Mouse (Mus musculus): ENCODE data around the gene AY074887.
A peak's percentile ranks its signal among the peaks of the same experiment; 100 is the strongest.
"Not testable (repeated sequence)": the region's sequence is repeated elsewhere in the genome, so short reads cannot be mapped to it uniquely, and the experiment has no call there.

AY074887 gene

DNA sequence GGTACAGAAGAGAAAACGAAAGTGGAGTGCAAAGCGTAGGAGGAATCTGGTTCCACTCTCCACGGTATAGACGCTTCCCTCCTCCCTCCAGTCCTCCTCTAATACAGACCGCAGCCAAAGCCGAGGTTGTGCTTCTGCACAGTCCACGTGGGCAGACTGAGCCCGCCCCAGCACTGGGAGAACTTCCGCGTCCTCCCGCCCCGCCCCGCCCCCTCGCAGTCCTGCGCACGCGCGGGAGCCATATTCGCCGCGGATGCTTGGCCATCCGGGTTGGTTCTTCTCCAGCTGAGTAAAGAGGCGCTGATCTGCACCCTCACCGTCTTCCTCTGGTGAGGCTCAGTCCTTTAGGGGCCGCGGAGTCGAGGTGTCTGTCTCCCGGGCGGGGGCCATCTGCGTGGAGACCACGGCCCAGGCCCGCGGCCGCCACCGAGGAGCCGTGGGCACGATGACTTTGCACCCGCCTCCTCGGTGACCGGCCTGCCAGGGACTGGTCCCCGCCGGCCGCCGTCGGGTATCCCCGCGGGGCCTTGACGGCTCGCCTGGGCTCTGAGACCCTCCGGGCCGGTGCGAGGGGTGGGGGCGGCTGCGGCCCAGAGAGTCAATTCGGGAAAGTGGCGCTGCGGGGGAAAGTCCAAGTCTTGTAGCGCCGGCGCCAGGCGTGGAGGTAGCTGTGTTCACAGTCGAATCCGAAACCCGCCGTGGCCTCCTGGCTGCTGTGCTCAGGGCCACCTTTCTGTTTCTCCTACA is at the start of gene AY074887, which contains the start of gene Psma4:
AY074887 (minus strand) TSS at position 424 of the 747 bp plus-strand sequence.
Psma4 (plus strand) TSS at position 216 of the 747 bp plus-strand sequence.
- peak; percentile 85 to 91 for DNase-seq (ENCODE audit: low spot score in 2 of 2)

DNA sequence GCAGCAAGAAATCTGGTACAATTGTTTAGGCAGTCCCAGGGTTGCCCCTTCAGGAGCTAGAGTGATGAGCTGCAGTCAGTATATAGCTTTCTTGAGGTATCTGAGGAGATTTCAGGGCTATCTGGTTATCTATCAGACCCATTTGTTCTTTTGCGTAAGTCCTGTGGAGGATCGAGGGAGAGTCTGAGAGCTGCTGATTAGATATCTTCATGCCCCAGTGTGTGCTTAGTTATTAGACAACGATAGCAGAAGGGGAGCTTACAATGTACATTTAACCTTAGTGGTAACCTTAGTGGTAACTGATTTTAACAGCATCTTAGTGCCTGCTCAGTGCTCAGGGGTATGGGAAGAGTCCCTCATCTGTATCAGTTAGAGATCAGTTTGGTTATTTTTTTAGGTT is 44.8 kb upstream of the AY074887 start:
- DNase-seq (ENCODE audit: low spot score in 2 of 2): no peak

DNA sequence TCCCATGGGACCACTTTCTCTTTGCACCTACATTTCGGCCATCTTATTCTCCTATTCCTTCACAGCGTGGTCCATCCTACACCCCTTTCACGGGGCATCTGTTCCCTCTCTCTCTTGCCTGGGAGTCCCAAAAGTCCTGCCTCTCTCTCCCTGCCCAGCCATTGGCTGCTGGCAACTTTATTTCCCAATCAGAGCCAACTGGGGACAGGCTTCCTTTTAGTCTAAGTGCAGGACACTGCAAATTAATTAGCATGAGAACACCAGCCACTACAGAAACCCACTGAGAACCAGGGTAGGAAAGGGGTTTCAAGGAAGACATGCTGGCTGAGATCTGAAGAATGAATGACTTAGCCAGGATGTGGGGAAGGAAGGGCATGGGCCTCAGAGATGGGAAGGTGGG is 43.6 kb upstream of the AY074887 start:
- DNase-seq (ENCODE audit: low spot score in 2 of 2): no peak

DNA sequence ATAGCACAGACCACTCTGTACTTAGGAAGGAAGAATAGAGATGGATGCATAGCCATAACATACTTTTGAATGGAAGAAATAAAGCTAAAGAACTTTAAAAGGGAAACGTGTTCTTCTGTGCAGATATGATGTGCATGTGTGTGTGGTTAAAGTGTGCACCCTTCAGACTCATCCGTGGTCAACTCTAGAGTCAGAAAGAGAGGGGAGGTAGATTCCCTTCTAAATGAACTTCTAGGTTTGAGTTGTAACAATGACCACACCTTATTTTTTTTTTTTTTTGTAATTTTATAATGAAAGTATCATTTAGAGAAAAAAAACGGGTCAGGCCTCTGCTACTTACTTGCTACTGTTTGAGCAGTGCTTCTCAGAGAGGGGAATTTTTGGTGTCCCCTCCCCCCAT is 39.6 kb upstream of the AY074887 start:
- no peak for DNase-seq (ENCODE audit: low spot score in 2 of 2)

DNA sequence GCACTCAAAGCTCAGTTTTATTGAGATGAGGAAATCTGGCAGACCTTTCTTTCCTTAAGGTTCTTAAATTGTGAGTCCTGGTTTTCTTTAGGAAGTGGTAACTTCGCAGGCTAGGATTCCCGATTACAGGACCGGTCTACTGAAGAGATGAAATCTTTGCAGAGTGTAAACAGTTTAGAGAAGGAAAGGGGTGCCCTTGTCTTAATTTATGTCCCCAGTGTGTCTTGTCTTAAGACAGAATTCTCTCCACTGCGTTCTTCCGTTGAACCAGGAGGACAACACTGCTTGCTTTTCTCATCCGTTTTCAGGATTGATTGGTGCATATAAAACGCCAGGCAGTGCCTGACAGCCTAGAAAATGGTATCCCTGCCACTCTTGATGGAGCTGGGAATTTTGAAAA is 31.6 kb upstream of the AY074887 start:
- DNase-seq (ENCODE audit: low spot score in 2 of 2): no peak

DNA sequence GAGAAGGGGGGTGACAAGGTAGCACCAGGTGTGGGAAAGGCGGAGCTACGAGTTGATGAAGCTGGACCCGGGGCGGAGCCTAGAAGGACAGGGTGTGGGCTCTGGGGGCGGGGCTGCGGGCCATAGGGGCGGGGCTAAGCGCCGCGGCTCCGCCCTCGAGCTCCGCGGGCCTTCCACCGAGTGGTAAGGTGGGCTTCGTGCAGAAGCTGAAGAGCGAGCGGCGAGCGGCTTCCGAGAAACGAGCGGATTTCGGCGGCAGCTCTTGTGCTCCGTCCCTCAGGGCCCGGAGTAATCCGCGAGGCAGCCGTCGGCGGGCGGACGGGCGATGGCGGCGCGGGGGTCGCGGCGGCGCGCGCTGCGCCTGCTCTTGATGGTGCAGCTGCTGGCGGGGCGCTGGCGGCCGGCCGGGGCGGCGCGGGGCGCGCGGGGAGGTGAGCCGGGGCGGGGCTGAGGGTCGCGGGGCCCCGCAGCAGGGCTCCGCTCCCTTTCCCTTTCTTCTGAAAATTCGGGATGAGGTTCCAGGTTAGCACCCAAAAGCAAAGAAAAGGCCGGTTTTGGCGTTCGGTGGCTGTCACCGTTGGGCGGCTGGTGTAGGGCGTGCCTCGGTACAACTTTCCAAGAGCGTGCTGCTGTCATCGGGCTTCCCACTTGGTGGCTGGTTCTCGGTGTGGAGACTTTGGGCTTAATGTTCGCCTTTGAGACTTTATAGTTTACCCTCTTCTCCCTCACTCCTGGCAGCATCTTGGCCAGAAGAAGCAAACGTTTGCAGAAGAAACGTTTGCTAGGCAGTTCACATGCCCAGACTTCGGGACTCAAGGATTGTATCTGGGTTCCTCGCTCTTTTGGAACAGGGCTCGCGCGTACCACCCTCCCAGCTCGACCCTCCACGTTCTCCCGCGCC is 30.7 kb upstream of the AY074887 start:
- DNase-seq (ENCODE audit: low spot score in 2 of 2): peak in 1 of 2 experiments; percentile 4

DNA sequence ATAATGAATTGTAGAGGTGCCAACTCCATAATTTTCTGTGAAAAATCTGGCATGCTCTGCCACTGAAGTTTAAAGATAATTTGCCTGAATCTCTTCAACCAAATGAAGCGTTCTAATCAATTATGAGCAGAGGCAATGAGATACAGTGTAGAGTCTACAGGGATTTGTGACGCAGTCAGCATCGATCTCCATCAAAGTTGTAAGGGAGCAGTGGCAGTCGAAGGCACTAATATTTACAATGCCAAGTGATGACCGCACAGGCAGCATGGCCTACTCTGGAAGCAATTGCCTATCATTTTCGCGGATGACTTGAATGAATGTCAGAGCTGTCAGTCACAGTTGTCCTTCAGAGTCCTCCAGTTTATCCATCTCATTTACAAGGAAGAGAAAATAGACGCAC is 29.9 kb upstream of the AY074887 start, which contains the start of gene Chrna5:
Chrna5 (plus strand) TSS at position 207 of the 400 bp plus-strand sequence.
- no peak for DNase-seq (ENCODE audit: low spot score in 2 of 2)

DNA sequence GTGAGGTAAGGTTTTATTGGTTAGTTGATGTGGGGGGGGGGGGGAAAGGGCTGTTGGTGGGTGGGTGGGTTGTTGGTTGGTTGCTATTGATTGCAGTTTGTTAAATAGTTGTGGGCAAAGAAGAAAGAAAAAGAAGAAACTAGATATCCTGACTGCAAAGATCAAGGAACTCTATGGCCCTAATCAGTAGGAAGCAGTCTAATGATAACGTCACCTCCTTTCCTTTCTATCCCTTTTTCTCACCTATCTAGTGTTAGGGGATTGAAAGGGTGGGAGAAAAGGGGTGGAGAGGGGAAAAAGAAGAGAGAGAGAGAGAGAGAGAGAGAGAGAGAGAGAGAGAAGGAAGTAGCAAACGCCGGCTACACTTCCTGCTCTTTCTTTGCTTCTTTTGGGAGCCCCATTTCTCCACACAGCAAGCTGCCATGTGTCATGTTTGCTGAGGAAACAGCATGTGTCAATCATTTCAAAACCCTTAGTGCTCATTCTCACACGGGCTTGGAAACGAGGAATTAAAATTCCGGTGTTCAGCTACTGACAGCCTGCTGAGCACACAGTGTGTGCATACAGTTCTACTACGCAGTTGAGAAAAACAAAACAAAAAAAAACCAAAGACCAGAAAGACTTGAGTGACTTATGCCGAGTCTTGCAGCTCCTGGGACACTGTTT is 19.3 kb upstream of the AY074887 start:
- no peak for DNase-seq (ENCODE audit: low spot score in 2 of 2)

DNA sequence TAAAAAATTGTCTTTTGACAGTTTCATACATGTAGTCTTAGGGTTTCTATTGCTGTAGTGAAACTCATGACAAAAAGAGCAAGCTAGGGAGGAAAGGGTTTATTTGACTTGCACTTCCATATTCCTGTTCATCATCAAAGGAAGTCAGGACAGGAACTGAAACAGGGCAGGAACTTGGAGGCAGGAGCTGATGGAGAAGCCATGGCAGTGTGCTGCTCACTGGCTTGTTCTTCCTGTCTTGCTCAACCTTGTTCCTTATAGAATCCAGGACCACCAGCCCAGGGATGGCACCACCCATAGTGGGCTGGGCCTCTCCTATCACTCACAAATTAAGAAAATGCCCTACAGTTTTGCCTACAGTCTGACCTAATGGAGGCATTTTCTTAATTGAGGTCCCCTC is 12.9 kb upstream of the AY074887 start:
- DNase-seq (ENCODE audit: low spot score in 2 of 2): no peak

DNA sequence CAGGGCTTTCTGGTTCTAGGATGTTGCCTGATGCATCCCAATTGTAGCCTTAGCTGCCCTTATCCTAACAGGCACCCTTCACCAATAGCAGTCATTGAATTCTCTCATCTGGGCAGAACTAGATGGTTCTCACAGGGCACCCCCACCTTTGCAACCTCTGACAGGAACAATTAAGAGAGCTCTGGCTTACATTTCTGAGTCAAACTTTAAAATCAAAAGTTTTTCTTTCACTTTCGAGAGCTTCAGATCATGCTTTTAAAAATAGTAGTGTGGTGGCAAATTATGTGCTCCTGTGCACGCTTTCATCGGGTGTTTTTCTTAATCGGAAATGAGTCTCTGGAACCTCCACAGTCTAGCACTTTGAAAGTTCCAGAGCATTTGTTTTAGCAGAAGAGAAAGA is 10.3 kb upstream of the AY074887 start:
- DNase-seq (ENCODE audit: low spot score in 2 of 2): no peak

DNA sequence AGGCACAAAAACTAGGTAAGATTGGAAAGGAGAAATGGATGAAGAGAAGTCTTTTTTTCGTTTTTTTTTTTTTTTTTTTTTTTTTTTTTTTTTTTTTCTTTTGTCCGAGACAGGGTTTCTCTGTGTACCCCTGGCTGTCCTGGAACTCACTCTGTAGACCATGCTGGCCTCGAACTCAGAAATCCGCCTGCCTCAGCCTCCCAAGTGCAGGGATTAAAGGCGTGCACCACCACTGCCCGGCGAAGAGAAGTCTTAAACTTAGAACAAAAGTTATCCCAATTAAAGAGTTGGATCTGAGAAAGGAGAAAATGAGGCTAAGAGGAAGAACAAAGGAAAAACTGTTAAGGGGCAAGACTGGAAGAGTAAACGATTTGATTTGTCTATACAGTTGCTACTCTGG is 636 bp downstream of the AY074887 start:
- not testable (repeated sequence) for DNase-seq (ENCODE audit: low spot score in 2 of 2)

DNA sequence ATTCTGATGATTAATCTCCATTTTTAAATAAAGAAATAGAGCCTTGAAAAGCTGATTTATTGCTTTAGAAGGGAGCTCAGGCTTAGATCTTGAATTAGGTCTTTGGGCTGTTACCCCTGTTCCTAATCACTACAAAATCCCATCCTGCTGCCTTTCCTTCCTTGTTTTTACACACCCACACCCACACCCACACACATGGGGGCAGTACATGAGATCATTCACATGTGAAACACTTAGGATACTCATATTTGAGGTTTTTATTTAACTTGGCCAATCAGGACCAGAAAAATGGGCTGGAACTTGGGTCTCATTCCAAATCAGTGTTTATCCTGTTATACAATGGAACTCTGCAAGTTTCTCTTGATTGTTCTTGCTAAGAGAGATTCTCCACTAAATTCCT is 1.3 kb downstream of the AY074887 start:
- no peak for DNase-seq (ENCODE audit: low spot score in 2 of 2)

DNA sequence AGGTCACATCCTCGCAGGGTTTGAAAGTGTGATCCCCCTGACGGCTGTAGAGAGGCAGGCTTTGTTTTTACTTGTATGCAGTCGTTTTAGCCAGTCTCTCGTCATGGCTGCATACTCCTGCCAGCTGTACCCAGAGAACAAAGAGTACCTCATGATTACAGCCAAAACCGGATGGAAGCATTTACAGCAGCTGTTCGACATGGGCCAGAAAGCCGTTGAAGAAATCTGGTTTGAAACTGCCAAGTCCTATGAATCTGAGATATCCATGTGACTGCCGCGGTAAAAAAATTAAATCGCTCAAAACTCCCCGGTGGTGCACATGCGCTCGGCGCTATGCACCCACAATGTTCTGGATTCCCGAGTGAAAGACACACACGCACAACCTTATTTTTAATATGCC is 4.5 kb downstream of the AY074887 start:
- no peak for DNase-seq (ENCODE audit: low spot score in 2 of 2)

DNA sequence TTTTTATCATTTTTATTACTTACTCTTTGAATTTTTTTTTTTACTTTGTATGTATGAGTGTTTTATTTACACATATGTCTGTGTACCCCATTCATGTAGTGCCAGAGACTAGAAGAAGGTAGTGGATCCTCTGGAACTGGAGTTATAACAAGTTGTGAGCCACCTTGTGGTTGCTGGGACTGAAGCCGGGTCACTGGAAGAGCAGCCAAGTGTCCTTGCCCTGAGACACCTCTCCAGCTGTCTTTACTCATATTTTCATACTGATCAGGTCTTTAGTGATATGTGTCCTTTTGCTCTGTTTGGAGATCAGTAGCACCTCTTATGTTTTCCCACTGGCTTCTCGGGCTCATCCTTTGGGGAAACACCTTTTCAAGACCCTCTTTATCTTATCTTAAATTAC is 6.3 kb downstream of the AY074887 start:
- DNase-seq (ENCODE audit: low spot score in 2 of 2): no peak

DNA sequence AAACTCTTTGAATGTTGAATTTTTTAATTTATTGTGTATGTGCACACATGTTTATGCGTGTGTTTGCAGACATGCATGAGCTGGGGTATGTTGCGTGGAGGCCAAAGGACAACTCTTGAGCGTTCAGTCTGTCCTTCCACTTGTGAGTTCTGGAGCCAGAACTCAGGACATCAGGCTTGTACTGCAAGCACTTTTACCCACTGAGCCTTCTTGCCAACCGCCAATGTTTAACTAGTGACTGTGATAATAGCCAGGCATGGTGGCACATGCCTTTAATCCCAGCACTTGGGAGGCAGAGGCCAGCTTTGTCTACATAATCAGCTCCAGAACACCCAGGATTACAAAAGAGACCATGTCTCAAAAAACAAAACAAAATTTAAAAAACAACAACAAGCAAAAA is 8.7 kb downstream of the AY074887 start:
- DNase-seq (ENCODE audit: low spot score in 2 of 2): peak; percentile 13 to 21

DNA sequence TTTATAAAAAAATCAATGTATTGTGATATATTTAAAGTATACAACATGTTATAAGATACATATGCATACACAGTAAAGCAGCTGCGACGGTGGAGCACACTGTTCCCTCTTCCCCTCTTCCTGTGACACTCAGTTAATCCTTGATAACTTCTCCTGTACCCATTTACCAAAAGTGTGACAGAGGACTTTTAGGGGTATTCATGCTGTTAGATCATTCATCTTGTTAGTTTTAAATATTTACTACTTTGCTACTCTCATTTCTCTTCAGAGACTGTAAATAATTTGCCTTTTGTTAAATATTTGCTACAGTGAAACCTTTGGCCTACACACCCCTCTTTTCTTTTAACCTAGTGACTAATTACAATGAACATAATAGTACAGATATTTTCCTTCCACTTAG is 18.4 kb downstream of the AY074887 start:
- DNase-seq (ENCODE audit: low spot score in 2 of 2): no peak

DNA sequence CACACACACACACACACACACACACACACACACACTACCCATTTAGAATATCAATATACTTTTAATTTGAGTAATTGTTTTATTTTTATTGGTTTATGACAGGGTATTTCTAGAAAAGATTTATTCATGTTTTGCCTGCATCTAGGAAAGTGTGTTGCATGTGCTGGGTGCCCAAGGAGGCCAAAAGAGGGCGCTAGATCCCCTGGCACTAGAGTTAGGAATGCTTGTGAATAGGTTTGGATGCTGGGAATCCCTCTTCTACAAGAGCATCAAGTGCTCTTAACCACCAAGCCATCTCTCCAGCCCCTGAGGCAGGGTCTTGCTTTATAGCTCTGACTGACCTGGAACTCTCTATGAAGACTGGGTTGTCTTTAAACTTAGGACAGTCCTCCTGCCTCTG is 19.0 kb downstream of the AY074887 start:
- no peak for DNase-seq (ENCODE audit: low spot score in 2 of 2)

DNA sequence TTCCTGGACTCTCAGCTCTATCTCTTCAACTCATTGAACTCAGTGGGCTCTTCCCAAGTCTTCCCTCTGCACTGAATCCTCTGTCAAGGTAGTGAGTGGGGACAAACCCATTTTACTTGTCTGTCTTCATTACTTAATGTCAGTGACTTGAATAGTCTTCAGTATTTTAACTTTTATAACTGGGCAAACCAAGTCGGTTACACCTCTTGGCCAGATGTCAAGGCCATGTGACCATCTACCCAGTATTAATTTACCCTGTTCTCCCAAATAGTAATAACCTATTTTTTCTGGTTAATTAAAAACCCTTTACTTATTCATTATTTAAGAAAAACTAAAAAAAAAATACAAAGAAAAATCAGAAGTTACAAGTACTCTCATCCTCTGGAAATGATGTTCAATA is 20.1 kb downstream of the AY074887 start:
- no peak for DNase-seq (ENCODE audit: low spot score in 2 of 2)

DNA sequence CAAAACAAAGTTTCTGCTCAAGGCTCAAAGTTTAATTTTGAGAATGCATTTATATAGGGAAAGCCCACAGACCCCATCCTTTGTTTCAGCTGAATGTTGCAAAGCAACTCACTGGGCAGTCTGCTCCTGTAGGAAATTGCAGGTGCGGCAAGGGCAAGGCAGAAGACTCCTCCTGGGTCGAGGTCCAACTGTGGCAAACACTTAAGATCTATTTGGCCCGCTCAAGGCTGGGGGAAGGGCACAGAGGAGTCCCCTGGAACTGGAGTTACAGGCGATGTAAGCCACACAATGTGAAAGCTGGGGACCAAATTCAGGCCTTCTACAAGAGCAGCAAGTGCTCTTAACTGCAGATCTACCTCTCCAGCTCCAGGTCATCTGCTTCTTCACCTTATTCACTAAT is 30.9 kb downstream of the AY074887 start:
- DNase-seq (ENCODE audit: low spot score in 2 of 2): no peak

DNA sequence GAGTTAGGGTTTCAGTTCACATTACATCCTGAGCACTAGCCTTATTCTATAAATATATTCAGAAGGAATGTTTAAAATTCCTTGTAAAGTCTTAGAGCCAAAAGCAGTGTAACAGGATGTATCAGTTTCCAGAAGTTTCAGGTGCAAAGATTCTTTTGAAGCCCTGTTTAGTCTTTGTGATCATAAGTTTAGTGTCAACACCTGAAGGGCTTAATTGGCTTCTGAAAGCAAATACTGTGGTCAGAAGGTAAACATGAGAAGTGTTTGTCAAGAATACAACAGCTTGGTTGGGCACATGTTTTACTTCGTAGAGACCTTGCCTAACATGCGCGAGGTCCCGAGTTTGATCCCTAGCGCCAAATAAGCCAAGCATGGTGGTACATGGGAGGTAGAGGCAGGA is 32.0 kb downstream of the AY074887 start:
- DNase-seq (ENCODE audit: low spot score in 2 of 2): no peak

DNA sequence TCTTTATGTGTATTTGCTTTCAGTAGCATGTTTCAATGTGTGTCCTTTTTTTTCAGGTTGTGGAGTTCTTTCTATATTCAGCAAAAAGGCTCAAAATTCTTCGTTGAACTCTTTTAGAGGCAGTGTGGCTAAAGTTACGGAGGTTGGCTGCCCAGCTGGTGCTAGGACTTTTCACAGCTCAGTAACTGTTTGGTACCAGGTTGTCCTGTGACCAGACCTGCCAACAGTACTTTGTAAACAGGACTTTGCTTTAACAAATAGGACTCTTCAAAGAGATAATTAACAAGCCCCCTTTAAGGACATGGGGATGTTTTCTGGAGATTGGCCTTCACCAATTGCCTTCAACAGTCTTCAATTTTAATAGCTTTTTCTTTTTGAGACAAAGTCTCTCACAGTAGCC is 32.6 kb downstream of the AY074887 start:
- no peak for DNase-seq (ENCODE audit: low spot score in 2 of 2)

DNA sequence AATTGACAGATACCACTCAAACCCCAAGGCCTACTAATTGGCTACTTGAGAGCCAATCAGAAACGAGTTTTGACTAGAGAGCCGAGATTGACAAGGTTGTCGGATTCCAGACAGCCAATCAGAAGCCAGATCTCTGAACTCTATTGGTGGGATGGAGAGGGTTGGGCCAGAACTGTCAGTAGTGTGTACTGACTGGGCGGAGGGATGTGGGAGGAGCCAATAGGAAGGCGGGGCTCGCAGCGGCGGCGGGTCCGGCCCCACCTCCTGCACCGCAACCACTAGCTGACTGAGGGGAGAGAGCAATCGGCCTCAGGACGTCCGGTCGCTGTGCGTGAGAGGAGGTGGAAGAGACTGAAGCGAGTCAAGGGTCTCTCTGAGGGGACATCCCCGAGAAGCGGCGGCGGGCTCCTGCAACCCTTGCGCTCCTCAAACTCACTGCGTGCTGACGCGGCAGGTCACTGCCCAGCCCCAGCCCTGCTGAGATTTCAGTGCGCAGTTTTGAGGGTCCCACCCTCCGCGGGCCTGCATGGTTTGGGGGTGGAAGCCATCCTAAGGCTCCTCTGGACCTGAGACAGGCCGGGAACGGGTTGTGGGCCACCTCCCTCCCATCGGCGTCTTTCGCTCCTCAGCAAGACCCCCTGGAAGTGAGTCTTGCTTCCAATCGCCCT is 33.7 kb downstream of the AY074887 start, which contains the start of gene Hykk:
Hykk (plus strand) TSS at position 274 of the 668 bp plus-strand sequence.
- DNase-seq (ENCODE audit: low spot score in 2 of 2): peak; percentile 71 to 87

Data from urinary bladder, postnatal 36 days (tissue).